Mouse (Mus musculus) limb, embryonic 11.5 days (tissue): ENCODE results near the gene Snrpg. TPM values are rescaled to one million over a fixed set of nuclear protein-coding genes. Genes with fewer than 3 reads are reported as not detected.

ENCODE experiments used
- polyA plus RNA-seq: library from polyadenylated mRNA; unstranded; fragments of >200 nt; fragmentation: Nextera tagmentation; extraction: Ambion mirVana; gene quantifications from 2 replicates; pipeline ENCODE4 v1.2.1, GENCODE M21; 2014

The Snrpg gene
- polyA plus RNA-seq, 1 experiment from 2014 or later = 903 TPM

Other genes starting within 250 kb of the Snrpg start
- 1.7 and 2.6 TPM in 2 replicates for gene Tgfa, start 176.1 kb upstream of the Snrpg start, polyA plus RNA-seq
- gene Fam136a, start 5.7 kb upstream of the Snrpg start, polyA plus RNA-seq = 164 and 171 TPM in 2 replicates
- gene Pcyox1, start 25.9 kb downstream of the Snrpg start, polyA plus RNA-seq = 61.0 and 61.1 TPM in 2 replicates
- gene Tia1, start 32.9 kb downstream of the Snrpg start, polyA plus RNA-seq = 246 and 268 TPM in 2 replicates
- 0.95 TPM in 1 of 2 replicates, not detected in the other for gene Gm44790, start 55.4 kb downstream of the Snrpg start, polyA plus RNA-seq
- gene C87436, start 67.1 kb downstream of the Snrpg start, polyA plus RNA-seq = 23.7 and 24.8 TPM in 2 replicates
- gene Pcbp1, start 155.0 kb downstream of the Snrpg start, polyA plus RNA-seq = 499 and 548 TPM in 2 replicates